Mouse (Mus musculus): ENCODE data around the gene Bend4.

The Bend4 gene

DNA sequence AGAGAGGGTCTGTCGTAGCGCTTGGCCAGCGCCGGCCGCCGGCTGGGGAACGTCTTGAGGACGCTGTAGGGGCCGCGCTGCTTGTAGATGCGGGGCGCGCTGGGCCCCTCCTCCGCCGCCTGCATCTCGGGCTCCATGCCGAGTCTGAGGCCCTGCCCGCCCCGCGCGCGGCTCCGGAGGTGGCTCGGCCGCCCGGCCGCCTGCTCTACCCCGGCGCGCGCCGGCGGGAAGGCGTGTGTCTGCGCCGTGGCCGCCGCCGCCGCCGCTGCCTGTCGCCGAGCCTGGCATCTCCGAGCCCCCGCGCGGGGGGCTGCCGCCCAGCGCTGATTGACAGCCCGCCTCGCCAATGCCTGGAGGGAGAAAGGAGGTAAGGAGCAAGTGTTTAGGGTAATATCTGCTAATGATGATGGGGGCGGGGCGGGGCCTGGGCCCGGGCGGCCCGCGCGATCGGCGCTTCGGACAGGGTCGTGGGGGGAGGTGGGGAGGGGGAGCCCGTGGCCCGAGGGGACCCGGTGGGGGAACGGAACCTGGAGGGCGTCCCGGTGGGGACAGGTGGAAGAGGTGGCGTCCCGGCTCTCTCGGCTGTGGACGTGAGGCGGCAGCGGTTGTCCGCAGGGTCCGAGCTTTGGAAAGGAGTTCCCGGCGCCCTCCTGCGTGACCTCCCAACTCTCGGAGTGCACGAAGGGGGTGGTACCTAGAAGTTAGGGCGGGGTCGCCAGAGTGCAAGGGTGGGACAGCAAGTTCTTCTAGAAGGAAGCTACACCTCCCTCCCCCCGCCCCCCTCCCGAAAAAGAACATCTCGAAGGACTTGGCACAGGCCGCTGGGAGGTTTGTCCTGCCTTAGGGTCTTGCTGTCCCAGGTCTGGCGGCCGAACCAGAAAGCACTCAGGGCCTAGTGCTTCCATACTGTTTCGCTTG is at the start of gene Bend4:
Gene Bend4 (minus strand): TSS at position 868 of the 918 bp plus-strand sequence.
- CTCF ChIA-PET, result interaction anchor here (0.5 kb wide), 1 partner anchor 10 kb away, joined by 8 read pairs; no protein-coding TSS in a partner anchor

DNA sequence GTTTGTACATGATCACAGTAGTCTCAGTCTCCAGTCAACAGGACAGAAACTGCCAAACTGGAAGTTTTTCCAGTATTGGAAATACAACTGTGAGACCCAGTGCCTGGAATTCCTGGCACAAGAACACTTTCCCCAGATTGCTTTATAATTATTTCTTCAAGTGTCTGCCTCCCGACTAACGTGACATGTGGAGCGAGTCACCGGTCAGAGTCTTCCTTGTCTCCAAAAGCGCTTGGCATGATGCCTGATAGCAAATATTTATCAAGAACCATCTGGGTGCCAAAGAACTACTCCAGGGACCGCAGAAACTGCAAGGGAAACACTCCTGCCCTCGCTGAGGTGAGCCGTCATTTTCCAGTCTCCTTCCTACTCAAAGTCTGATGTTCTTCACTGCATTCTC is 45.6 kb upstream of the Bend4 start:
- CTCF ChIA-PET, result no interaction called here

GRCm38 (mm10) chr5:67473094-67473493 is 45.0 kb upstream of the Bend4 start:
- CTCF ChIA-PET, result no interaction called here

DNA sequence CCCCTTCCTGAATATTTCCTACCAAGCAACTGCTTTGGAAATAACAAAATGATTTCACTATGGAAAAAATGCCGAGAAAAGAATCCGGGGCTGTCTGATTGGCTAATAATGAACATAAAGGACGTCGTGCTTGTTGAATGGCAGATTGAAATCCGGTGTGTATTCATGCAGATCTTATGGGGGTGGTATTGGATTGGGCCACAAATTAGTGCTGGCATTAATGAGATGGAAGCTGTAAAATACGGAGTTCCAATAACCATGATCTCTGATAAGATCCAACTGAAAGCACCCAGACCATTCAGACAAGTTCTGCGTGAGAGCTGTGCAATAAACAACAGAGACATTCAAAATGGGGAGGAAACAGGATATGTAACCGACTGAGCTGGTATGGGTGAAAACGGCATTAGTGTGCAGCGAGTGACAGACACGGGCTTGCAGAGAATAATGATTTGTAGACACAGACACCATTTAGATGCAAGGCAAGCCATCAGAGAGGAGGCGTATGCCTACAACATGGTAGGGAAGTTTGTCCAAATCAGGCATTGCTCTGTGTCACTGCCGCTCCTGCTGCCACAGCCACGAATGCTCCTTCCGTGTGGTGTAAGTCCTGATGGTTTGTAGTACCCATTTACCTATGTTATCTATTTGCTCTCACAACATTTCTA is 38.9 kb upstream of the Bend4 start:
- CTCF ChIA-PET, result no interaction called here

DNA sequence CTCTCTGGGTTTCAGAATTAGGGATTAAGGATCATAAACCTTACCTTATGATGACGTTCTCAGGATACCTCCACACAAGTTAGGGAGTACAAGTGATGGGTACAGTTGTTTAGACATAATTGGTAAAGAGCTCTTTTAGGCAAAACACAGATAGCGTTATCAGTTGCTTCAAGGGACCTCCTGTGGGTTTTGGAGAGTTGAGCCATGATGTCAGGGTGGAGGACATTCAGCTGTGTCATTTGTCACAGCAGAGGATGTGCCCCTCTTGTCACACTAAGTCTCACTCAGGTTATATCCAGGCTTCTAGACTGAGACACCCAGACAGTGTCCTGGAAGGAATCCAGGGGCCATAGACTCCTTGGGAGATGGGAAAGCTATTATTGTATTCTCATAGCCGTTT is 36.8 kb upstream of the Bend4 start:
- CTCF ChIA-PET, result no interaction called here

DNA sequence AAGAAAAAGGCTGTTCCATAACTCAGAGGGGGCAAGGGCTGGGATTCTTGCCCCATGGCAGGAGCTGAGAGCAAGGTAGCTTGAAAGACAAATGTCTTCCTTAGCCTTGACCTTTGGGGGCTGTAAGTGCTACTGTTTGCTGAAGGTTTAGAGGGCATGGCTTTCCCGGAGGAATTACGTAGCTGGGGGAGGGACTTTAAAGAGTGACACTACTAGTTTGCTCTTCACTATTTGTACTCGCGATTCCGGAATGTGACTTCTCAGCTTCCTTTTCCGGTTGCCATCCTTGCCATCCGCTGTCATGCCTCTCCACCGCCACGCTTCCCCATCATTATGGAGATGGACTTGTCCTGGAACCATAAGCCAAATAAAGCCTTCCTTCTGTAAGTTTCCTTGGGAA is 35.5 kb upstream of the Bend4 start:
- CTCF ChIA-PET, result interaction anchor here (0.6 kb wide), 1 partner anchor 264 kb away, joined by 3 read pairs; no protein-coding TSS in a partner anchor

DNA sequence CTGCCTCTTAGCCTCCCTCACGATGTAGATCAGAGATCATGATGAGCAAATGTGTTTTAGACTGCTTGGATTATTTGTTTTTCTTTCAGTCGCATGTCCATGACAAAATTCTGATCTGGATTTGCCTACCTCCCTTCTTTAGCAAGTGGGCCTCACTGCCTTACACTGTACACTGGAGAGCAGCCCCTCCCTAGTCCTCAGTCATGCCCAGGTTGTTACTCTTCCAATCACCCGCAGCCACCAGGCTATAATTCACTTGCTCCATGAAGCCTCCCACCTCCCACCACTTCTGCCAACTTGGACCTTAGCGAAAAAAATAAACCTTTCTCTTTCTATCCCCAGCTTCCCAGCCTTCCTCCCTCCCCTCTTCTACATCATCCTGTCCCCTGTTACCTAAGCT is 34.2 kb upstream of the Bend4 start:
- CTCF ChIA-PET, result no interaction called here

DNA sequence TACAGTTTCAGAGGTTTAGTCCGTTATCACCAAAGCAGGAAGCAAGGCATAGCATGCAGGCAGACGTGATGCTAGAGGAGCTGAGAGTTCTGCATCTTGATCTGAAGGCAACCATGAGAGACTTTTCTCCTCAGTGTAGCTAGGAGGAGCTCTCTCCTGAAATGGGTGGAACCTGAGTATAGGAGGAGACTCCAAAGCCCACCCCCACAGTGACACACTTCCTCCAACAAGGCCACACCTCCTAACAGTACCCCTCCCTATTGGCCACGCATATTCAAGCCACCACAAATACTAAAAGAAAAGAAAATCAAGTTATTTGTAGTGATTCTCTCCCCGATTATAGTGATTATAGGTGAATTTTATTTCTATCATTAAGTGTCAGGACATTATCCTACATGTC is 28.7 kb upstream of the Bend4 start:
- CTCF ChIA-PET, result no interaction called here

GRCm38 (mm10) chr5:67454282-67454681 is 26.2 kb upstream of the Bend4 start:
- CTCF ChIA-PET, result no interaction called here

DNA sequence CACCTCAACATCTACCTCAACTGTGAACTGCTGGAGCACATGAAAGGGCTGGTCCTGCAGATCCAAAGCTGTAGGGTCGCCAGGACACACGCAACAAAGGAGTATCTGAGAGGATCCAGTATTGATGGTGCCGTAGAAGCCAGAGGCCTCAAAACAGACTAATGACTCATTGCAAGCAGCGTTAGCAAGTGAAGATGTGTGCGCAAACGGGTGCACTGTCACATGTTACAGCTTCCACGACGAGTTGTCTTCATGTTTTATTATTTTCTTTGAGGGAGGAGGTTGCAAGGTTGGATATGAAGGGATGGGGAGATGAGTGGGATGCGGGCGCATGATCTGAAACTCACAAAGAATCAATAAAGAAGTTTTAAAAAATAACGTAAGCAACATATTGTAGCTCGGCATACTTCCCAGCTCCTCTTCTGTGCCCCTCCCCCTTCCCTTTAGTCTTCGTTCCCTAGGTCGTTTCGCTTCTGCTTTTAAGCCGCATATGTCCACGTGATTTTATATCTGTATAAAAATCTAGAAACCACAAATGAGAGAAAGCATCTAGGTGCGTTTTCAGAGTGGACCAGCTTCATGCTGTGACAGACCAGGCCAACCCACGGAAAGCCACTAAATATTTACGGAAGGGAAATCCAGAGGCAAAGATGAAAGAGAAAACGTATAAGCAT is 22.0 kb upstream of the Bend4 start:
- CTCF ChIA-PET, result interaction anchor here (0.5 to 0.8 kb wide), 2 partner anchors 82 to 142 kb away, joined by 4 to 5 read pairs; no protein-coding TSS in a partner anchor

DNA sequence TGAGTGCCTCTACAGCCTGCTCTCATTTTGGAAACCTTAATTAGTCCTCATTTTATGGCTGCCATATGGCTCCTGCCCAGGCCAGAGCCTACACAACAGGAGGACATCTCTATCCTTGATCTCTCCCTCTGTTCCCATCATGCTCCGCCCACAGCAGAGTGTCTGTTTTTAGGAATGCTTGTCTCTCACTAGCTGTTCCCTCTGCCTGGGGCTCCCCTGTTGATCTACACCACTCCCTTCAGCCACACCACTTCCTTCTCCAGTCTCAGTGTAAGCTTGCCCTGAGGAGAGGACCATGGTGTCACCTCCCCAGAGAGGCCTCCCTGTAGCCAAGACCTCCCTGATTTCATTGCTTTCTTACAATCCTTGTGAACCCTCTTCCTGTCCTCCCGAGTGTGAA is 18.4 kb upstream of the Bend4 start:
- CTCF ChIA-PET, result no interaction called here

- CTCF ChIA-PET, result interaction anchor here (0.6 kb wide), 1 partner anchor 319 kb away, joined by 3 read pairs; no protein-coding TSS in a partner anchor
Measured at GRCm38 (mm10) chr5:67444217-67445050, 16.3 kb upstream of the Bend4 start.

DNA sequence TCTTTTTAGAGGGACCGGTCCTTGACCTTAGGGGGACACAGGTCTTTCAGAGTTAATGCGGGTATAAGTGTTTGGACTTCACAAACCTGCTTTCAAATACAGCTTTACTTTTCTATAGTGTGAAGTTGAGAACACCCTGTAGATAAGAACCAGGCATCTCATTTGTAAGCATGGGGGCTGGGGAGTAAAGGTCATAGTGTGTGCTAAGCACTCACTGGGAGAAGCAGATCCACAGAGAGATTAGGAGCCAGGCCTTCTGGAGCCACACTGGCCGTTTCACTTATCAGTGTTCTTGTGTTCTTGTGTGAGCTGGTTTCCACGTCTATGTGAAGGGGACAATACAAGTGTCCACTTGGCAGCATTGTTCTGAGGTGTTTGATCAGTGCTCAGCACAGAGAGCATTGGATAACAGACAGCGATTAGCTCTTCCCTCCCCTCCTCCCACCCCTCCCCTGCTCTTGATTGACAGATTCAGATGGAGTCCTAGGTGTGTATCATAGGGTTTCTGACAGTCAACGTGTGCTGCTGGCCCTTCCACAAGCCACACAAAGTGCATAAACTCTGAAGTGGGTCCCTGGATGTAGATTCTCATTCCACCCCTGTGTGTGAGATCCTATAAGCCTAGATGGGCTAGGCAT is 14.8 kb upstream of the Bend4 start:
- CTCF ChIA-PET, result no interaction called here

GRCm38 (mm10) chr5:67440563-67440962 is 12.5 kb upstream of the Bend4 start:
- CTCF ChIA-PET, result no interaction called here

DNA sequence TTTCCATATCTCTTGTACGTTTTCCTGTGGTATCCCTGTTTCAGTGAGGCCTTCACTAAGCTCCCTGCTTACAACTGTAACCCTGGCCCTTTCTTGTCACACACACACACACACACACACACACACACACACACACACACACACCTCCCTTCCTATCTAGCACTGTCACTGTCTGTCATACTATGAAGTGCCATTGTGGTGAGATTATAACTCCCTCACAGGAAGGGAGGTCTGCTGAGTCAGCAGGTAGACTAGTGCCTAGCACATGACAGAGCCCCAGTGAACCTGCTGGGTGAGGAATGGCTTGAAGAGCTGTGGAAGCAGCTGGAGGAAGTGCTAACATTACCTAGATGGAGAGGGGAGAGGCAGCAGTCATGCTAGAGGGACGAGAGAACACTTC is 9.3 kb upstream of the Bend4 start:
- CTCF ChIA-PET, result interaction anchor here (0.6 to 0.8 kb wide), 2 partner anchors 9 to 969 kb away, joined by 4 to 8 read pairs; no protein-coding TSS in a partner anchor

GRCm38 (mm10) chr5:67426478-67427442 is 1.4 kb downstream of the Bend4 start:
- CTCF ChIA-PET, result no interaction called here

GRCm38 (mm10) chr5:67426011-67426410 is 2.1 kb downstream of the Bend4 start:
- CTCF ChIA-PET, result no interaction called here

DNA sequence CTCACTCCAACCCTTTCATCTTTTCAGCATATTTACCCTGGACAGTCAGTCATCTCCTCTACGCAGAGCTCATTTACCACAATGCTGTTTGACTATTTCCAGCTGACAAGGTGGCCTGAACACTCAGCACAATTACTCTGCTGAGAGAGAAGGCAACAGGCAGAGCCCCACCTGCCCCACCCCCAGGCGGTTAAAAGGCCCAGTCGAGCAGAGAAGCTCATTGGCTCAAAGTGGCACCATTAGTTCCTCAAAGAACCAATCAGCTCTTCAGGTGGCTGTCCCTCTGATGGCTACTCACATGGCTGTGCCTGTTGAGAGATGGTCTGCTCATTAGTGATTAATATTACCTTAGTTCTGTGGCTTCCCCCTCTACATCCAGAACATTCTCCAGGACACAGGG is 3.5 kb downstream of the Bend4 start:
- CTCF ChIA-PET, result interaction anchor here (0.6 kb wide), 1 partner anchor 165 kb away, joined by 5 read pairs; the partner anchor contains the start of gene Tmem33

DNA sequence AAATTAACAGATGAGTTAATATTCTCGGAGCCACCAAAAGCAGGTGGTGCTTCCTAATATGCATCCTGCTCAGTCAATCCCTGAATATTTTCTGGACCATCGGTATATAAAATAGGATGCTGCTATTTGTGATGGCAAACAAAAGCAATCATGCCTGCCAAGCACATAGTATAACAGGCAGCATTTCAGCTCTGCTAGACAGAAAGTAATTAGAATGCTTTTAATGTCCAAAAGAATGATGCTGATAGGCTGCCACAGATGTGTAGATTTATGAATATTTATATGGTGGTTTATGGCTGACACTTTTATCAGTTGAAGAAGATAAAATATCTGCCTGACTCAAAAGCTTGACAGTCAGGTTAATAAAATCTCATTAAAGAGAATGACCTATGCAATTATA is 4.1 kb downstream of the Bend4 start:
- CTCF ChIA-PET, result interaction anchor here (0.6 kb wide), 1 partner anchor 164 kb away, joined by 5 read pairs; the partner anchor contains the start of gene Tmem33

GRCm38 (mm10) chr5:67423326-67423725 is 4.8 kb downstream of the Bend4 start:
- CTCF ChIA-PET, result no interaction called here
